Mouse (Mus musculus): ENCODE results near the gene Ces1e. TPM values are rescaled to one million over a fixed set of nuclear protein-coding genes. Genes with fewer than 3 reads are reported as not detected.

Gene Ces1e
- total and polyA plus RNA-seq, 3 experiments: not detected

DNA sequence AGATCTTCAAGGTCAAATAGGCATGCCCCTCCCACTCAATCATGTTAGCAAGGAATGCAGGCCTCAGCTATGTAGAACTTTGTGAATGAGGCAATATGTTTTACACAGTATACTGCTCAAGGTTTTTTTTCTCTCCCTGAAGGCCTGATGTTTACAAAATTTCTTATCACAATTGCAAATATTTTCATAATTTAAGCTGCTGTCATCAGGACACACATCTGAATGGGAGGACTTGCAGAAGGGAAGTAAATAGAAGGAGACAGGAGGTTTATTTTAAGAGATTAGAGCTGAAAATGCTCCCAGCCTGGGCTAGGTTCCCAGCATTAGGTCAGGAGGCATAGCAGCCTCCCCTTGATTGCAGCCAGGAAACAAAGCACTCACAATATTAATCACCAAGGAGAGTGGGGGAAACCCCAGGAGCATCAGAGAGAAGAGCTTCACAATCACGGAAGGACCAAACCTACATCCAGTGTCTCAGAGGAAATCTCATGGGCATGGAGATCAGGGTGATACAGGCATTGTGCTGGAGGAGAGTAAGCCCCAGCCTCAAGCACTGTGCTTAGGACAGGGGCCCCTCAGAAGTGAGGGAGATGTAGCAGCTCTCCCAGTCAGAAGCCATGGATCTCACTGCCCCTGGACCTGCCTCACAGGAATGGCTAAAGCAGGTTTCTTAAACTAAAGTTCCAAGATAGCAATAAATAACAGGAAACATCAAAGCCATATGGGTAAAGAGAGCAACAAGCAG lies 57.4 kb downstream of the Ces1e start:
- H3K27me3 ChIP-seq (ENCODE audit: control insufficient read depth in 1 of 2, insufficient read depth in 2 of 2, low read length in 2 of 2): no peaks in the 10 kb centered on the region
- H3K9me3 ChIP-seq (replicated peaks; ENCODE audit: insufficient read depth, low read length): no peaks in the 10 kb centered on the region
- no peak overlapping the region for H3K4me3 ChIP-seq (ENCODE audit: control insufficient read depth in 1 of 2, insufficient read depth in 1 of 2, low read depth in 2 of 2, low read length in 2 of 2)
- H3K79me2 ChIP-seq (ENCODE audit: control insufficient read depth, insufficient read depth, low read length, poor library complexity): no peaks in the 10 kb centered on the region
- TF ChIP-seq BHLHE40 (IDR thresholded peaks at IDR 0.05; ENCODE audit: borderline replicate concordance, low read depth, low read length): no peak
- TF ChIP-seq GABPA (IDR thresholded peaks at IDR 0.05; ENCODE audit: low read depth, low read length): no peak
- TF ChIP-seq MYB (IDR thresholded peaks at IDR 0.05; ENCODE audit: low read depth, low read length): no peak
- no peak for TF ChIP-seq CHD1 (IDR thresholded peaks at IDR 0.05; ENCODE audit: low read depth, low read length)
- TF ChIP-seq UBTF (IDR thresholded peaks at IDR 0.05; ENCODE audit: borderline replicate concordance, insufficient read depth, low read depth, low read length): no peak
- no peak for TF ChIP-seq POLR2AphosphoS5 (IDR thresholded peaks at IDR 0.05; ENCODE audit: borderline replicate concordance, low read depth, low read length)
- TF ChIP-seq ELF1 (IDR thresholded peaks at IDR 0.05; ENCODE audit: low read depth, low read length): no peak
- no peak for TF ChIP-seq NELFE (IDR thresholded peaks at IDR 0.05; ENCODE audit: low read depth, low read length)
- no peak for TF ChIP-seq MAZ (IDR thresholded peaks at IDR 0.05; ENCODE audit: low read depth, low read length)
- TF ChIP-seq MAFK (IDR thresholded peaks at IDR 0.05; ENCODE audit: borderline replicate concordance, low read depth, low read length): no peak
- no peak for TF ChIP-seq TAL1 (IDR thresholded peaks at IDR 0.05; ENCODE audit: low read length)
- TF ChIP-seq SIN3A (IDR thresholded peaks at IDR 0.05; ENCODE audit: low read length): no peak
- no peak for TF ChIP-seq ETS1 (IDR thresholded peaks at IDR 0.05; ENCODE audit: low read depth, low read length)
- no peak for TF ChIP-seq ZNF384 (IDR thresholded peaks at IDR 0.05; ENCODE audit: low read depth, low read length)
- TF ChIP-seq USF1 (IDR thresholded peaks at IDR 0.05; ENCODE audit: low read depth, low read length): no peak
- TF ChIP-seq RAD21 (IDR thresholded peaks at IDR 0.05; ENCODE audit: low read depth, low read length): no peak
- TF ChIP-seq MXI1 (IDR thresholded peaks at IDR 0.05; ENCODE audit: low read depth, low read length): no peak
- no peak overlapping the region for H3K27ac ChIP-seq (ENCODE audit: control insufficient read depth, low read depth, low read length)
- H3K36me3 ChIP-seq (ENCODE audit: control insufficient read depth in 1 of 2, insufficient read depth in 2 of 2, low read length in 2 of 2): no peaks in the 10 kb centered on the region
- no peaks in the 10 kb centered on the region for H3K4me1 ChIP-seq (ENCODE audit: control insufficient read depth in 1 of 2, insufficient read depth in 2 of 2, low read length in 2 of 2)
- no peak overlapping the region for H3K9ac ChIP-seq (ENCODE audit: control insufficient read depth, low read depth, low read length, poor library complexity, severe bottlenecking)
- DNase-seq (ENCODE audit: low read depth, low spot score): no peak

- TF ChIP-seq NRF1 (IDR thresholded peaks at IDR 0.05; ENCODE audit: insufficient read depth, low read depth, low read length, poor library complexity, severe bottlenecking): no peak
- no peak for TF ChIP-seq CHD2 (IDR thresholded peaks at IDR 0.05; ENCODE audit: low read length)
- TF ChIP-seq POLR2AphosphoS2 (IDR thresholded peaks at IDR 0.05; ENCODE audit: low read length): no peak
- no peak for TF ChIP-seq ZC3H11A (IDR thresholded peaks at IDR 0.05; ENCODE audit: low read depth, low read length)
- TF ChIP-seq POLR2AphosphoS5 (IDR thresholded peaks at IDR 0.05; ENCODE audit: borderline replicate concordance, low read depth, low read length): no peak
- TF ChIP-seq EP300 (IDR thresholded peaks at IDR 0.05; ENCODE audit: low read depth in 1 of 2, low read length in 2 of 2): no peak
- TF ChIP-seq POLR2A (IDR thresholded peaks at IDR 0.05; ENCODE audit: control insufficient read depth in 1 of 2, insufficient read depth in 1 of 2, low read depth in 1 of 2, low read length in 2 of 2, poor library complexity in 1 of 2): no peak
- TF ChIP-seq SMC3 (IDR thresholded peaks at IDR 0.05; ENCODE audit: low read depth, low read length): no peak
- no peak for TF ChIP-seq MAZ (IDR thresholded peaks at IDR 0.05; ENCODE audit: low read depth, low read length)
- TF ChIP-seq HCFC1 (IDR thresholded peaks at IDR 0.05; ENCODE audit: low read depth, low read length): no peak
- TF ChIP-seq MYB (IDR thresholded peaks at IDR 0.05; ENCODE audit: low read depth, low read length): no peak
- no peak for TF ChIP-seq MEF2A (IDR thresholded peaks at IDR 0.05; ENCODE audit: extremely low read depth, insufficient replicate concordance, low read depth, low read length, poor library complexity, severe bottlenecking)
- TF ChIP-seq GATA1 (IDR thresholded peaks at IDR 0.05; ENCODE audit: low read depth, low read length): no peak
- TF ChIP-seq MYC (IDR thresholded peaks at IDR 0.05; ENCODE audit: low read depth, low read length): no peak
- no peak for DNase-seq (ENCODE audit: low read depth, low spot score)
- no peaks in the 10 kb centered on the region for H3K9me3 ChIP-seq (replicated peaks; ENCODE audit: insufficient read depth, low read length)
- H3K27me3 ChIP-seq (ENCODE audit: control insufficient read depth in 1 of 2, insufficient read depth in 2 of 2, low read length in 2 of 2): no peaks in the 10 kb centered on the region
- no peaks in the 10 kb centered on the region for H3K4me1 ChIP-seq (ENCODE audit: control insufficient read depth in 1 of 2, insufficient read depth in 2 of 2, low read length in 2 of 2)
- H3K36me3 ChIP-seq (ENCODE audit: control insufficient read depth in 1 of 2, insufficient read depth in 2 of 2, low read length in 2 of 2): no peaks in the 10 kb centered on the region
- H3K9ac ChIP-seq (ENCODE audit: control insufficient read depth, low read depth, low read length, poor library complexity, severe bottlenecking): no peak overlapping the region
- no peaks in the 10 kb centered on the region for H3K79me2 ChIP-seq (ENCODE audit: control insufficient read depth, insufficient read depth, low read length, poor library complexity)
- no peak overlapping the region for H3K27ac ChIP-seq (ENCODE audit: control insufficient read depth, low read depth, low read length)
- H3K4me3 ChIP-seq (ENCODE audit: control insufficient read depth in 1 of 2, insufficient read depth in 1 of 2, low read depth in 2 of 2, low read length in 2 of 2): no peak overlapping the region
Measured at GRCm38 (mm10) chr8:93163363-93163762, 66.1 kb downstream of the Ces1e start.
